ENCODE assay signal across 8 mouse cellular contexts in the genomic region with DNA sequence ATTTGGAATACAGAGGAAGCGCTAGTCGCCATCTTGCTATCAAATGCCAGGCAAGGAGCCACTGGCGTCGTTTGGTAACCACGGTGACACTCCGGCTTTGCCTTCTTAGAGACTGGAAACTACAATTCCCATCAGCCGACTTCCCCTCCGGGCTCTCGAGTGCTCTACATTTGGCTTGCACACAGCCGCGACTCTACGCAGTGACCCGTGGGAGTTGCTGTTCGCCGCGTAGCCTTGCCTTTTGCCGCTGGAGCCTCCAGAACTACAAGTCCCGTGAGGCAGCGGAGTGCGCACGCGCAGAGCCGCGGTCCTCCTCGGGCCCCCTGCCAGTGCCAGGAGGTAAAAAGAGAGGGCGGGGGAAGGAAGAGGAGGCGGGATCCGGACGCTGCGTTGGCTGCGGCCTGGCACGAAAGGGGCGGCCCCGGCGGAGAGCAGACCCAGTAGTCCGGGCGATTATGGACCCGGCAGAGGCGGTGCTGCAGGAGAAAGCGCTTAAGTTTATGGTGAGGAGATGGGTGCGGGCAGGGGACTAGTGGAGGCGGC. TPM values are rescaled to one million over a fixed set of nuclear protein-coding genes. Genes with fewer than 3 reads are reported as not detected.
DNase-seq lines count a peak whose midpoint lies in the region; ATAC-seq and TF ChIP-seq lines count a peak whose summit lies in the region.

A gene (plus strand): TSS at position 351 of the 543 bp plus-strand sequence.

- 1% methylated on average over 41 of the region's 42 CpGs for WGBS in heart, embryonic 12.5 days
- under 1% methylated on average over 42 of the region's 42 CpGs for WGBS in kidney, postnatal 0 days
- under 1% methylated on average over 42 of the region's 42 CpGs for WGBS in liver, embryonic 11.5 days
- under 1% methylated on average over 42 of the region's 42 CpGs for WGBS in stomach, embryonic 14.5 days

- peak; percentile 96 for ATAC-seq in erythroid progenitor cell, adult 5-6 weeks (replicated peaks; ENCODE audit: low FRiP score, poor library complexity, severe bottlenecking)
- ATAC-seq in heart, embryonic 12.5 days (ENCODE audit: insufficient number of reproducible peaks, low FRiP score), result peak; percentile 99
- ATAC-seq in kidney, postnatal 0 days (replicated peaks; ENCODE audit: low FRiP score, low read depth), result peak; percentile 99
- peak; percentile 99 for ATAC-seq in liver, embryonic 11.5 days (replicated peaks; ENCODE audit: low FRiP score)
- peak; percentile 99 for ATAC-seq in stomach, embryonic 14.5 days (ENCODE audit: insufficient number of reproducible peaks, insufficient read depth, low FRiP score, low read depth)

- peaks cover 10% of the 10 kb centered on the region; the same call in 1 of the 2 replicates for H3K4me1 ChIP-seq in heart, embryonic 12.5 days (replicated peaks)
- H3K4me1 ChIP-seq in kidney, postnatal 0 days (replicated peaks; ENCODE audit: insufficient read depth, low read length), result peaks cover 3% of the 10 kb centered on the region; the same call in 1 of the 2 replicates
- peaks cover 11% of the 10 kb centered on the region for H3K4me1 ChIP-seq in liver, embryonic 11.5 days (replicated peaks; ENCODE audit: control insufficient read depth, insufficient read depth, low read length)
- peaks cover 7% of the 10 kb centered on the region for H3K4me1 ChIP-seq in stomach, embryonic 14.5 days (ENCODE audit: control insufficient read depth, insufficient read depth, low read length)

- H3K36me3 ChIP-seq in heart, embryonic 12.5 days, result peaks cover 3% of the 10 kb centered on the region; the same call in 1 of the 2 replicates
- H3K36me3 ChIP-seq in kidney, postnatal 0 days (ENCODE audit: insufficient read depth, low read length), result no peaks in the 10 kb centered on the region
- H3K36me3 ChIP-seq in liver, embryonic 11.5 days (ENCODE audit: control insufficient read depth, insufficient read depth, low read length), result no peaks in the 10 kb centered on the region
- no peaks in the 10 kb centered on the region for H3K36me3 ChIP-seq in stomach, embryonic 14.5 days (ENCODE audit: control insufficient read depth, insufficient read depth, low read length)

- peak within 1 kb of the TSS; percentile 94 for H3K4me3 ChIP-seq in heart, embryonic 12.5 days
- peak within 1 kb of the TSS; percentile 85 for H3K4me3 ChIP-seq in kidney, postnatal 0 days (replicated peaks; ENCODE audit: low read depth, low read length)
- H3K4me3 ChIP-seq in liver, embryonic 11.5 days (ENCODE audit: low read depth, low read length), result peak within 1 kb of the TSS; percentile 93
- H3K4me3 ChIP-seq in stomach, embryonic 14.5 days (ENCODE audit: low read depth, low read length), result peak within 1 kb of the TSS; percentile 85

- H3K27me3 ChIP-seq in heart, embryonic 12.5 days (replicated peaks), result no peaks in the 10 kb centered on the region
- no peaks in the 10 kb centered on the region for H3K27me3 ChIP-seq in kidney, postnatal 0 days (ENCODE audit: insufficient read depth, low read length)
- H3K27me3 ChIP-seq in liver, embryonic 11.5 days (replicated peaks; ENCODE audit: control insufficient read depth, insufficient read depth, low read length), result no peaks in the 10 kb centered on the region
- H3K27me3 ChIP-seq in stomach, embryonic 14.5 days (ENCODE audit: control insufficient read depth, insufficient read depth, low read length), result no peaks in the 10 kb centered on the region

- H3K9ac ChIP-seq in heart, embryonic 12.5 days, result peak within 1 kb of the TSS; percentile 92
- H3K9ac ChIP-seq in kidney, postnatal 0 days (ENCODE audit: low read depth, low read length), result peak within 1 kb of the TSS; percentile 81
- H3K9ac ChIP-seq in liver, embryonic 11.5 days (ENCODE audit: low read depth, low read length), result peak within 1 kb of the TSS; percentile 83
- peak within 1 kb of the TSS; percentile 82 for H3K9ac ChIP-seq in stomach, embryonic 14.5 days (replicated peaks; ENCODE audit: low read depth, low read length)

- no peaks in the 10 kb centered on the region for H3K9me3 ChIP-seq in heart, embryonic 12.5 days (replicated peaks)
- H3K9me3 ChIP-seq in kidney, postnatal 0 days (replicated peaks; ENCODE audit: low read length), result no peaks in the 10 kb centered on the region
- H3K9me3 ChIP-seq in liver, embryonic 11.5 days (ENCODE audit: control insufficient read depth, low read length), result no peaks in the 10 kb centered on the region
- no peaks in the 10 kb centered on the region for H3K9me3 ChIP-seq in stomach, embryonic 14.5 days (ENCODE audit: control insufficient read depth, low read depth, low read length)

- peak; percentile 99 for DNase-seq in CD4-positive helper T cell, adult 2 months (ENCODE audit: low read depth, low spot score)
- peak; percentile 100 for DNase-seq in brain, embryonic 18.5 days (ENCODE audit: low read depth, low spot score)
- DNase-seq in kidney, postnatal 0 days (ENCODE audit: low spot score), result peak; percentile 100
- peak; percentile 100 for DNase-seq in liver, embryonic 11.5 days (ENCODE audit: low spot score)
- DNase-seq in naive thymus-derived CD4-positive, alpha-beta T cell, adult 2 months (ENCODE audit: low read depth), result peak; percentile 100

- H3K4me2 ChIP-seq in heart, embryonic 12.5 days, result peak within 1 kb of the TSS; percentile 84
- H3K4me2 ChIP-seq in kidney, postnatal 0 days (ENCODE audit: low read length), result peak within 1 kb of the TSS; percentile 71
- peak within 1 kb of the TSS; percentile 80 for H3K4me2 ChIP-seq in liver, embryonic 11.5 days
- peak within 1 kb of the TSS; percentile 80 for H3K4me2 ChIP-seq in stomach, embryonic 14.5 days (replicated peaks; ENCODE audit: low read depth, low read length)

- H3K27ac ChIP-seq in heart, embryonic 12.5 days (ENCODE audit: poor library complexity, severe bottlenecking), result peak within 1 kb of the TSS; percentile 98
- H3K27ac ChIP-seq in kidney, postnatal 0 days, result peak within 1 kb of the TSS; percentile 82
- H3K27ac ChIP-seq in liver, embryonic 11.5 days (ENCODE audit: low read depth, low read length), result peak within 1 kb of the TSS; percentile 74
- peak within 1 kb of the TSS; percentile 77 for H3K27ac ChIP-seq in stomach, embryonic 14.5 days (ENCODE audit: low read length)

- TF ChIP-seq CTCF in kidney, postnatal 0 days (IDR thresholded peaks at IDR 0.05; ENCODE audit: low read depth), result no peak; the same call in 1 of the 2 replicates

RNA-seq across cellular contexts. Expression of the gene that starts here (rescaled TPM):
- 130 and 155 TPM in 2 replicates for total RNA-seq in erythroid progenitor cell, adult 5-6 weeks (2015; ENCODE audit: low replicate concordance)
- total RNA-seq in erythroid progenitor cell, adult 5-6 weeks (2017; ENCODE audit: low replicate concordance), result 235 and 268 TPM in 2 replicates
- polyA plus RNA-seq in heart, embryonic 12.5 days (2016; fragmentation: Nextera tagmentation; extraction: Ambion mirVana), result 40.0 and 44.3 TPM in 2 replicates
- 29.5 and 33.8 TPM in 2 replicates for polyA plus RNA-seq in kidney, postnatal 0 days (2015; fragmentation: Nextera tagmentation; extraction: Ambion mirVana)
- polyA plus RNA-seq in liver, embryonic 11.5 days (2014; fragmentation: Nextera tagmentation; extraction: Ambion mirVana), result 49.0 and 55.4 TPM in 2 replicates
- 46.3 and 52.1 TPM in 2 replicates for polyA plus RNA-seq in stomach, embryonic 14.5 days (2014; fragmentation: Nextera tagmentation; extraction: Ambion mirVana)

Comparison
In these comparisons a context has a peak if more than half of its experiments do, and no peak if none do; other contexts are left out.
1. Peak in every context shown above with its lines: DNase-seq, ATAC-seq, H3K4me3 ChIP-seq and H3K27ac ChIP-seq.